Mouse (Mus musculus) olfactory bulb, adult 2 months (tissue): ENCODE data around the gene Krt31. TPM values are rescaled to one million over a fixed set of nuclear protein-coding genes. Genes with fewer than 3 reads are reported as not detected.

ENCODE experiments used
- H3K27ac ChIP-seq: fragments of 200-500 bp; 2 replicates; pipeline ENCODE4 v1.5.1; 2012; ENCODE audit warnings: low read depth, low read length; ENCODE audit not compliant: insufficient read depth
- H3K4me1 ChIP-seq: fragments of 200-500 bp; 2 replicates; pipeline ENCODE4 v1.6.1; 2012; ENCODE audit warnings: low read length; ENCODE audit not compliant: control insufficient read depth, insufficient read depth
- H3K4me3 ChIP-seq: fragments of 200-500 bp; 2 replicates; pipeline ENCODE4 v1.5.1; 2012; ENCODE audit warnings: mild to moderate bottlenecking, low read depth, low read length, moderate library complexity; ENCODE audit not compliant: insufficient read depth
- CTCF ChIP-seq: fragments of 200-500 bp; IDR thresholded peaks from 2 replicates; pipeline ENCODE4 v1.5.1; 2012; ENCODE audit warnings: low read depth, mild to moderate bottlenecking, low read length, moderate library complexity; ENCODE audit not compliant: insufficient read depth
- POLR2A ChIP-seq: fragments of 200-500 bp; IDR thresholded peaks from 2 replicates; pipeline ENCODE4 v1.6.1; 2012; ENCODE audit warnings: mild to moderate bottlenecking, low read depth, low read length, moderate library complexity; ENCODE audit not compliant: insufficient read depth
- WGBS: fragments of 180-500 bp; shearing (Covaris S2); methylation state at CpG from one replicate; pipeline ENCODE4 v1.1.7; 2018; 5-methylcytosine and 5-hydroxymethylcytosine counted together
- polyA plus RNA-seq: library from polyadenylated mRNA; stranded (reverse); fragments of >200 nt; gene quantifications from 2 replicates; pipeline ENCODE4 v1.2.4, GENCODE M21; 2012; ENCODE audit warnings: low replicate concordance; ENCODE audit not compliant: missing spikeins, insufficient read depth, insufficient read length

The Krt31 gene
- polyA plus RNA-seq, 1 experiment, result not detected

GRCm38 (mm10) chr11:100058875-100059274, 8.5 kb upstream of the Krt31 start:
- 61% methylated on average over 8 of the region's 8 CpGs for WGBS
- TF ChIP-seq POLR2A (no peak), CTCF (no peak)
- Histone ChIP-seq H3K4me3 (no peak overlapping the region), H3K27ac (no peak overlapping the region), H3K4me1 (0 out of 2 replicates have a peak, but pooled peaks cover 3% of the 10 kb centered on the region)

- TF ChIP-seq POLR2A, result no peak
- TF ChIP-seq CTCF, result no peak
- H3K27ac ChIP-seq, result no peak overlapping the region
- 68% methylated on average over 9 of the region's 9 CpGs for WGBS
- 0 out of 2 replicates have a peak, but pooled peaks cover 3% of the 10 kb centered on the region for H3K4me1 ChIP-seq
- H3K4me3 ChIP-seq, result no peak overlapping the region
Measured at GRCm38 (mm10) chr11:100055686-100056655, 5.6 kb upstream of the Krt31 start.

- 88% methylated on average over 2 of the region's 2 CpGs for WGBS
- TF ChIP-seq POLR2A, result no peak
- TF ChIP-seq CTCF, result no peak
- no peak overlapping the region for H3K27ac ChIP-seq
- H3K4me3 ChIP-seq, result no peak overlapping the region
- no peaks in the 10 kb centered on the region for H3K4me1 ChIP-seq
Measured at GRCm38 (mm10) chr11:100047193-100047592, 3.2 kb downstream of the Krt31 start.

GRCm38 (mm10) chr11:100046303-100046866, 4.0 kb downstream of the Krt31 start:
- WGBS, result 88% methylated on average over 6 of the region's 6 CpGs
- H3K4me3 ChIP-seq, result no peak overlapping the region
- TF ChIP-seq POLR2A (no peak), CTCF (no peak)
- no peaks in the 10 kb centered on the region for H3K4me1 ChIP-seq
- H3K27ac ChIP-seq, result no peak overlapping the region

- 90% methylated on average over 6 of the region's 6 CpGs for WGBS
- H3K27ac ChIP-seq, result no peak within 1 kb of the TSS
- no peaks in the 10 kb centered on the region for H3K4me1 ChIP-seq
- TF ChIP-seq CTCF, result no peak
- H3K4me3 ChIP-seq, result no peak within 1 kb of the TSS
Measured at GRCm38 (mm10) chr11:100041454-100041853, 8.9 kb downstream of the Krt31 start, which contains the start of gene Krt34. Gene Krt34, minus strand, starts transcription at chr11:100041554.

GRCm38 (mm10) chr11:100029768-100030167, 20.6 kb downstream of the Krt31 start, which contains the start of gene Krt33b:
Gene Krt33b, minus strand, starts transcription at chr11:100029868.
- TF ChIP-seq POLR2A (no peak), CTCF (no peak)
- no peak within 1 kb of the TSS for H3K4me3 ChIP-seq
- H3K27ac ChIP-seq, result no peak within 1 kb of the TSS
- no peaks in the 10 kb centered on the region for H3K4me1 ChIP-seq
- WGBS, result 96% methylated on average over 6 of the region's 6 CpGs

- no peaks in the 10 kb centered on the region for H3K4me1 ChIP-seq
- no peak overlapping the region for H3K27ac ChIP-seq
- 51% methylated on average over 5 of the region's 5 CpGs for WGBS
- no peak for TF ChIP-seq POLR2A
- TF ChIP-seq CTCF, result no peak
- no peak overlapping the region for H3K4me3 ChIP-seq
Measured at GRCm38 (mm10) chr11:100021438-100021837, 28.9 kb downstream of the Krt31 start.

- Histone ChIP-seq H3K27ac (no peak overlapping the region), H3K4me1 (no peaks in the 10 kb centered on the region), H3K4me3 (no peak overlapping the region)
- WGBS, result 97% methylated on average over 1 of the region's 1 CpGs
- TF ChIP-seq CTCF (no peak), POLR2A (no peak)
Measured at GRCm38 (mm10) chr11:100019466-100019865, 30.9 kb downstream of the Krt31 start.

- TF ChIP-seq POLR2A (no peak), CTCF (no peak)
- Histone ChIP-seq H3K4me1 (no peaks in the 10 kb centered on the region), H3K4me3 (no peak within 1 kb of the TSS), H3K27ac (no peak within 1 kb of the TSS)
- WGBS, result 91% methylated on average over 4 of the region's 4 CpGs
Measured at GRCm38 (mm10) chr11:100016112-100016511, 34.2 kb downstream of the Krt31 start, which contains the start of gene Krt33a. Gene Krt33a, minus strand, starts transcription at chr11:100016212.
